Mouse (Mus musculus): ENCODE data around the gene Raver2.

The Raver2 gene

GRCm38 (mm10) chr4:101174916-101175625, 106.3 kb downstream of the Raver2 start:
- no peak for DNase-seq (ENCODE audit: low read depth, low spot score)

- DNase-seq (ENCODE audit: low read depth, low spot score), result no peak
Measured at GRCm38 (mm10) chr4:101176123-101176522, 107.3 kb downstream of the Raver2 start.

- DNase-seq (ENCODE audit: low read depth, low spot score), result no peak
Measured at GRCm38 (mm10) chr4:101177796-101178195, 109.0 kb downstream of the Raver2 start.

- DNase-seq (ENCODE audit: low read depth, low spot score), result no peak
Measured at GRCm38 (mm10) chr4:101179076-101179475, 110.3 kb downstream of the Raver2 start.

GRCm38 (mm10) chr4:101179836-101180235, 111.1 kb downstream of the Raver2 start:
- no peak for DNase-seq (ENCODE audit: low read depth, low spot score)

- no peak for DNase-seq (ENCODE audit: low read depth, low spot score)
Measured at GRCm38 (mm10) chr4:101180681-101181080, 111.9 kb downstream of the Raver2 start.

GRCm38 (mm10) chr4:101182603-101183011, 113.8 kb downstream of the Raver2 start:
- DNase-seq (ENCODE audit: low read depth, low spot score), result no peak

- no peak for DNase-seq (ENCODE audit: low read depth, low spot score)
Measured at GRCm38 (mm10) chr4:101185216-101185615, 116.4 kb downstream of the Raver2 start.

GRCm38 (mm10) chr4:101186591-101186990, 117.8 kb downstream of the Raver2 start:
- DNase-seq (ENCODE audit: low read depth, low spot score), result no peak

GRCm38 (mm10) chr4:101187381-101187780, 118.6 kb downstream of the Raver2 start:
- DNase-seq (ENCODE audit: low read depth, low spot score), result no peak

- DNase-seq (ENCODE audit: low read depth, low spot score), result no peak
Measured at GRCm38 (mm10) chr4:101192241-101192976, 123.6 kb downstream of the Raver2 start.

- DNase-seq (ENCODE audit: low read depth, low spot score), result no peak
Measured at GRCm38 (mm10) chr4:101194170-101194569, 125.4 kb downstream of the Raver2 start.

GRCm38 (mm10) chr4:101196407-101196806, 127.6 kb downstream of the Raver2 start:
- DNase-seq (ENCODE audit: low read depth, low spot score), result no peak

GRCm38 (mm10) chr4:101197421-101198170, 128.8 kb downstream of the Raver2 start:
- no peak for DNase-seq (ENCODE audit: low read depth, low spot score)

GRCm38 (mm10) chr4:101198333-101198732, 129.6 kb downstream of the Raver2 start:
- DNase-seq (ENCODE audit: low read depth, low spot score), result peak; percentile 3

- DNase-seq (ENCODE audit: low read depth, low spot score), result no peak
Measured at GRCm38 (mm10) chr4:101199433-101200081, 130.8 kb downstream of the Raver2 start.

Measured in retina, postnatal 7 days (tissue).